11 mouse cellular contexts compared by ENCODE assay signal in genomic region chr3:95310496-95310895, GRCm38 (mm10). TPM values are rescaled to one million over a fixed set of nuclear protein-coding genes. Genes with fewer than 3 reads are reported as not detected.
DNase-seq lines count a peak whose midpoint lies in the region; TF ChIP-seq lines count a peak whose summit lies in the region.
"Had no signal": no experiment of that assay in that cellular context is flagged by ENCODE, and none has a peak within 500 bp of the region (broad histone marks: within the 10 kb centered on the region; RNA-seq: fewer than 3 reads in every experiment).

No protein-coding gene starts in this region.

- H3K27me3 ChIP-seq in MEL (ENCODE audit: control insufficient read depth in 1 of 2, insufficient read depth in 2 of 2, low read length in 2 of 2): no peaks in the 10 kb centered on the region
- H3K27me3 ChIP-seq: CH12.LX, Patski had no signal

- H3K9ac ChIP-seq in MEL (ENCODE audit: control insufficient read depth, low read depth, low read length, poor library complexity, severe bottlenecking): no peak overlapping the region

- H3K9me3 ChIP-seq in MEL (replicated peaks; ENCODE audit: insufficient read depth, low read length): no peaks in the 10 kb centered on the region
- H3K9me3 ChIP-seq: G1E had no signal

- no peak for TF ChIP-seq POLR2A in MEL (IDR thresholded peaks at IDR 0.05; ENCODE audit: control insufficient read depth in 1 of 2, insufficient read depth in 1 of 2, low read depth in 1 of 2, low read length in 2 of 2, poor library complexity in 1 of 2)

- no peak for TF ChIP-seq CTCF in MEL (IDR thresholded peaks at IDR 0.05 in 2 of 3, conservative IDR thresholded peaks at IDR 0.05 in 1 of 3; ENCODE audit: control insufficient read depth in 1 of 3, insufficient read depth in 1 of 3, low read depth in 2 of 3, low read length in 3 of 3, poor library complexity in 1 of 3, severe bottlenecking in 1 of 3)

- peaks cover 23% of the 10 kb centered on the region for H3K79me2 ChIP-seq in MEL (ENCODE audit: control insufficient read depth, insufficient read depth, low read length, poor library complexity)

- H3K4me1 ChIP-seq in MEL (ENCODE audit: control insufficient read depth in 1 of 2, insufficient read depth in 2 of 2, low read length in 2 of 2): peaks cover 18 to 30% of the 10 kb centered on the region in 2 experiments

- H3K36me3 ChIP-seq in MEL (ENCODE audit: control insufficient read depth in 1 of 2, insufficient read depth in 2 of 2, low read length in 2 of 2): peaks cover 0 to 27% of the 10 kb centered on the region in 2 experiments; a peak in 2 of 4 replicates

- no peak overlapping the region for H3K4me3 ChIP-seq in MEL (ENCODE audit: control insufficient read depth in 1 of 2, insufficient read depth in 1 of 2, low read depth in 2 of 2, low read length in 2 of 2)

- peak overlapping the region; percentile 44 for H3K27ac ChIP-seq in MEL (ENCODE audit: control insufficient read depth, low read depth, low read length)

- no peak for TF ChIP-seq EP300 in MEL (IDR thresholded peaks at IDR 0.05; ENCODE audit: low read depth in 1 of 2, low read length in 2 of 2)

- peak; percentile 76 for DNase-seq in heart, adult 11 months
- no peak for DNase-seq in heart, adult 9 months (ENCODE audit: low spot score in 2 of 2)
- DNase-seq in MEL (ENCODE audit: low read depth, low spot score) (peak; percentile 88), MEL-GATA-1-ER (ENCODE audit: extremely low read depth, low read depth) (peak; percentile 74)
- peak; percentile 46 for DNase-seq in c-Kit-positive CD71-positive TER-119-negative erythroid progenitor cells, embryonic 14.5 days (ENCODE audit: low read depth)
- no peak for DNase-seq in embryo, embryonic 9.5 days (ENCODE audit: extremely low spot score)
- no peak for DNase-seq in layer of hippocampus, adult 8-10 months (ENCODE audit: low spot score in 2 of 2)
- DNase-seq in cerebellum, postnatal 10 days: no peak

- no peak for TF ChIP-seq RAD21 in MEL (IDR thresholded peaks at IDR 0.05; ENCODE audit: low read depth, low read length)

TF ChIP-seq in MEL, 35 proteins besides CTCF, POLR2A, EP300 and RAD21:
- no peak for TF ChIP-seq BHLHE40 (IDR thresholded peaks at IDR 0.05; ENCODE audit: borderline replicate concordance, low read depth, low read length)
- TF ChIP-seq POLR2AphosphoS2 (IDR thresholded peaks at IDR 0.05; ENCODE audit: low read length): no peak
- no peak for TF ChIP-seq TCF12 (IDR thresholded peaks at IDR 0.05; ENCODE audit: low read depth, low read length)
- no peak for TF ChIP-seq USF2 (IDR thresholded peaks at IDR 0.05; ENCODE audit: borderline replicate concordance in 1 of 2, insufficient read depth in 1 of 2, low read depth in 1 of 2, low read length in 2 of 2)
- TF ChIP-seq SIN3A (IDR thresholded peaks at IDR 0.05; ENCODE audit: low read length): no peak
- TF ChIP-seq UBTF (IDR thresholded peaks at IDR 0.05; ENCODE audit: borderline replicate concordance, insufficient read depth, low read depth, low read length): no peak
- no peak for TF ChIP-seq SMC3 (IDR thresholded peaks at IDR 0.05; ENCODE audit: low read depth, low read length)
- TF ChIP-seq ELF1 (IDR thresholded peaks at IDR 0.05; ENCODE audit: low read depth, low read length): no peak
- TF ChIP-seq GABPA (IDR thresholded peaks at IDR 0.05; ENCODE audit: low read depth, low read length): no peak
- TF ChIP-seq ZNF384 (IDR thresholded peaks at IDR 0.05; ENCODE audit: low read depth, low read length): no peak
- TF ChIP-seq E2F4 (IDR thresholded peaks at IDR 0.05; ENCODE audit: borderline replicate concordance, low read depth, low read length): no peak
- TF ChIP-seq MEF2A (IDR thresholded peaks at IDR 0.05; ENCODE audit: extremely low read depth, insufficient replicate concordance, low read depth, low read length, poor library complexity, severe bottlenecking): no peak
- TF ChIP-seq GATA1 (IDR thresholded peaks at IDR 0.05; ENCODE audit: low read depth, low read length): no peak
- no peak for TF ChIP-seq JUND (IDR thresholded peaks at IDR 0.05; ENCODE audit: low read depth, low read length)
- TF ChIP-seq TBP (IDR thresholded peaks at IDR 0.05; ENCODE audit: low read depth, low read length): no peak
- no peak for TF ChIP-seq ZKSCAN1 (IDR thresholded peaks at IDR 0.05; ENCODE audit: low read depth, low read length)

RNA-seq across cellular contexts. Expression of gene Anxa9, which starts 3.5 kb away (rescaled TPM):
- total RNA-seq in MEL (2012; rRNA removed): 7.7 and 7.8 TPM in 2 replicates
- 10 to 100 TPM in 1 of 2 experiments, not detected in 1; 33.9 TPM for polyA plus RNA-seq in MEL (2012; ENCODE audit: insufficient read depth in 1 of 2, insufficient read length in 2 of 2, low read depth in 1 of 2, low replicate concordance in 2 of 2, missing spikeins in 1 of 2)
- total RNA-seq in layer of hippocampus, adult 8-10 months (2022): 1 to 10 TPM in 2 of 4 experiments, under 1 TPM in 2; 0.85 to 1.4 (median 1.2) TPM

RNA-seq across cellular contexts. Expression of gene Cers2, which starts 4.1 kb away (rescaled TPM):
- 240 and 307 TPM in 2 replicates for total RNA-seq in MEL (2012; rRNA removed)
- 100 to 1,000 TPM; 134 to 357 TPM for polyA plus RNA-seq in MEL (2012; ENCODE audit: insufficient read depth in 1 of 2, insufficient read length in 2 of 2, low read depth in 1 of 2, low replicate concordance in 2 of 2, missing spikeins in 1 of 2)
- 10 to 100 TPM; 49.1 to 65.7 (median 61.2) TPM for total RNA-seq in layer of hippocampus, adult 8-10 months (2022)

RNA-seq across cellular contexts. Expression of gene Prune1, which starts 28.6 kb away (rescaled TPM):
- 28.5 and 32.4 TPM in 2 replicates for total RNA-seq in MEL (2012; rRNA removed)
- 10 to 100 TPM in 1 of 2 experiments, not detected in 1; 51.8 TPM for polyA plus RNA-seq in MEL (2012; ENCODE audit: insufficient read depth in 1 of 2, insufficient read length in 2 of 2, low read depth in 1 of 2, low replicate concordance in 2 of 2, missing spikeins in 1 of 2)
- 10 to 100 TPM; 19.2 to 22.4 (median 21.0) TPM for total RNA-seq in layer of hippocampus, adult 8-10 months (2022)

RNA-seq across cellular contexts. Expression of gene Mindy1, which starts 29.4 kb away (rescaled TPM):
- 203 and 265 TPM in 2 replicates for total RNA-seq in MEL (2012; rRNA removed)
- polyA plus RNA-seq in MEL (2012; ENCODE audit: insufficient read depth in 1 of 2, insufficient read length in 2 of 2, low read depth in 1 of 2, low replicate concordance in 2 of 2, missing spikeins in 1 of 2): 100 to 1,000 TPM in 1 of 2 experiments, not detected in 1; 234 TPM
- 10 to 100 TPM; 20.7 to 28.4 (median 23.9) TPM for total RNA-seq in layer of hippocampus, adult 8-10 months (2022)

RNA-seq across cellular contexts. Expression of gene Setdb1, which starts 46.5 kb away (rescaled TPM):
- 91.0 and 101 TPM in 2 replicates for total RNA-seq in MEL (2012; rRNA removed)
- 100 to 1,000 TPM in 1 of 2 experiments, not detected in 1; 116 TPM for polyA plus RNA-seq in MEL (2012; ENCODE audit: insufficient read depth in 1 of 2, insufficient read length in 2 of 2, low read depth in 1 of 2, low replicate concordance in 2 of 2, missing spikeins in 1 of 2)
- 10 to 100 TPM; 33.8 to 45.9 (median 41.6) TPM for total RNA-seq in layer of hippocampus, adult 8-10 months (2022)

Comparison
In these comparisons a context has a peak if more than half of its experiments do, and no peak if none do; other contexts are left out.
1. DNase-seq: peak in heart, adult 11 months (single experiment), MEL (single experiment), MEL-GATA-1-ER (single experiment) and c-Kit-positive CD71-positive TER-119-negative erythroid progenitor cells, embryonic 14.5 days (single experiment); none in heart, adult 9 months (0 of 2), embryo, embryonic 9.5 days (single experiment), layer of hippocampus, adult 8-10 months (0 of 2) and cerebellum, postnatal 10 days (0 of 2).